Mouse (Mus musculus) left cerebral cortex, postnatal 10 days (tissue): ENCODE results near the gene Cp. TPM values are rescaled to one million over a fixed set of nuclear protein-coding genes. Genes with fewer than 3 reads are reported as not detected.
"Not testable (repeated sequence)": the region's sequence is repeated elsewhere in the genome, so short reads cannot be mapped to it uniquely, and the experiment has no call there.

Experiments
- DNase-seq, 2 experiments: peaks; one replicate each; pipeline ENCODE4 v3.0.0; 2021 to 2022; ENCODE audit warnings: low spot score in 2 of 2, mixed read lengths in 1 of 2; ENCODE audit errors: extremely low spot score in 1 of 2
- intact Hi-C: fragments of 180-260 bp; cut with DNase I; formaldehyde crosslinking; loops from one replicate; pipeline ENCODE4 v1.15.1; 2025
- total RNA-seq, 2 experiments: library from RNA; stranded (reverse); gene quantifications; 2 replicates each; pipeline ENCODE4 v1.2.3; 2021

Cp gene
- total RNA-seq, 2 experiments from 2014 or later, result 4.8 to 6.7 TPM

DNA sequence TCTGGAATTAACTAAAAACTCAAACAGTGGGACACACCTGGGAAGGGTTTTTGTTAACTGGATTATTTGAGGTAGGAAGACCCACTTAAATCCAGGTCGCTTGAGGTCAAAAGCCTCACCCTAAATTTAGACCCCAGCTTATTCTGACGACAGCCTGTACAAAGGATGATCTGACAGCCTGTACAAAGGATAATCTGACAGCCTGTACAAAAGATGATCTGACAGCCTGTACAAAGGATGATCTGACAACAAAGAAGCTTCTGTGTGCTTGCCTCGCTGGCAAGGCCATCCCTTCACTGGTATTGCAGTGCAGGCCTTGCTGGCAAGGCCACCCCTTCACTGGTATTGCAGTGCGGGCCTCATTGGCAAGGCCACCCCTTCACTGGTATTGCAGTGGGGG lies 44.0 kb downstream of the Cp start:
- DNase-seq, result no peak
- intact Hi-C loops, result no loop called here

DNA sequence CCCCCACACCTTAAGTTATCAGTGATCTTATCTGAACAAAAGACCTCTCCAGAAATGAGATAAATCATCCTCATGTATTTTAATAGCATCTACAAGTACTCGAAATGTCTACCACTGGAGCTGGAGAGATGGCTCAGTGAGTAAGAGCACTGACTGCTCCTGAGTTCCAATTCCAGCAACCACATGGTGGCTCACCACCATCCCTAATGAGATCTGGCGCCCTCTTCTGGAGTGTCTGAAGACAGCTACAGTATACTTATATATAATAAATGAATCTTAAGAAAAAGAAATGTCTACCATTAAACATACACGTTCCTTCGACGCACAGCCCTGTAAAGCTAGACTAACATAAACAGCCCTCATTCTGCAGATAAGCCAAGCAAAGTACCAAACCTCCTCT lies 45.9 kb downstream of the Cp start:
- intact Hi-C loops, result no loop called here

DNA sequence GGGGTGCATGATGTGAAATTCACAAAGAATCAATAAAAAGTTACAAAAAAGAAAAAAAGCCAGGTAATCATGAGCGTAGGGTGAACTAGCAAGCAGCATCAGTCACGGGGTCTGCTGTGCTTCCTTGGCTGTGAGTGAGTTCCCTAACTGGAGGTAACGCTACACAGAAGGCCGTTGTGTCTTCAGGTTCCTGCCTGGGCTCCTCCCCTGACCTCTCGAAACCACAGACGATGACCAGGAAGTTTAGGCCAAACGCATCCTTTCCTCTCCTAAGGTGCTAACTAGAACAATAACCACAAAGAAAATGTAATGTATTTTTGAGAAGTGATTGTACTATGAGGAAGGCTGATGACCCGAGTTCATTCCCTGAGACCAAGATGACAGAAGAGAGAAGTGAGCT lies 47.6 kb downstream of the Cp start:
- DNase-seq, result no peak
- intact Hi-C loops, result no loop called here

More for the DNA sequence above, 45.9 kb downstream of the Cp start:
- no peak for DNase-seq

DNA sequence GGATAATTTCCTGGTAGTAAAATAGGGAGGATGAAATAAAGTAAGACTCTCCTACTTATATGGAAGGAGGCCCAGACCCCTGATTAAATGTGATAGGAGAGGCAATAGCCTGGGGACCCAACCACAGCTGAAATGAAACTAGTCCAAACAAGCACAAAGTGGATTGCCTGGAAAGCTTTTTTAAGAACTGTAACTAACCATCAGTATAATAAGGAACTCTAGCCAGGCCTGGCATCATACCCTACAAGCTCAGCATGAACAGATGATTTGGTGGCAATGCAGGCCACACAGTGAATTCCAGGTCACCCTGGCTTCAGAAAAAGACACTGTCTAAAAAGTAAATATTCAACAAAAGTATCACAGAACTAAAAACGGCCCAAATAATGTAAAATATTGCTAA lies 48.8 kb downstream of the Cp start:
- DNase-seq, result no peak
- intact Hi-C loops, result no loop called here

DNA sequence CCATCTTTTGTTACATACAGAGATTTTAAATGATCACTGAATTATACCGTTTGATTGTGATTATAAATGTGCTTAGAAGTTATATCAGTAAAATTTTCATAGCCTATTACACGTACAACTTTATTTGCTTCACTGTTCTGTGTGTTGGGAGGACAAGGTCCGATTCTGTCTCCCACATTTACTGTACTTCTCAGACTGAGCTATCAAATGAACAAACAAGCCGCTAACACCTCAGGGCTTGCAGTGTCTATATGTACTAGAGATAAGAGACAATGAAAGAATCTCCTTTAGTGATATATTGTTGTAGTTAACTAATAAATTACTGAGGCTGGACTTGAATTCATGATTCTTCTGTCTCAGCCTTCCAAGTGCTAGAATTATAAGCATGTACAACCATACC lies 50.4 kb downstream of the Cp start:
- DNase-seq, result no peak
- intact Hi-C loops, result no loop called here

DNA sequence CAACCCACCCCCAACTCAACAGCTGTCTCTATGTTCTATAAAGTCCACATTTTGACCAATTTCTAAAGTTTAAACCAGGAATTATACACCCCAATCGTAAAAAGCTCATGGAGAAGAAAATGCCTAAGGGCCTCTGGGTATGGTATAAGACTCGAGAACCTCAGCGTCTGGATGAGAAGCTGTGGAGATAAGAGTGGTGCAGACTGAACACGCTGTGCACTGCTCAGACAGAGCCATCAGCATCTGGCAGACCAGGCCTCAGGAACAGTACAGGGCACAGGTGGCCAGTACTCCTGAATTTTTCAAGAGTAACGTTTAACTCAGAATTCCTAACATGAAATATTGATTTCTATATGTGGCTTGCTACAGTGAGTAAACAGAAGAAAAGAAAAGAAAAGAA lies 50.9 kb downstream of the Cp start:
- intact Hi-C loops, result no loop called here
- no peak for DNase-seq

DNA sequence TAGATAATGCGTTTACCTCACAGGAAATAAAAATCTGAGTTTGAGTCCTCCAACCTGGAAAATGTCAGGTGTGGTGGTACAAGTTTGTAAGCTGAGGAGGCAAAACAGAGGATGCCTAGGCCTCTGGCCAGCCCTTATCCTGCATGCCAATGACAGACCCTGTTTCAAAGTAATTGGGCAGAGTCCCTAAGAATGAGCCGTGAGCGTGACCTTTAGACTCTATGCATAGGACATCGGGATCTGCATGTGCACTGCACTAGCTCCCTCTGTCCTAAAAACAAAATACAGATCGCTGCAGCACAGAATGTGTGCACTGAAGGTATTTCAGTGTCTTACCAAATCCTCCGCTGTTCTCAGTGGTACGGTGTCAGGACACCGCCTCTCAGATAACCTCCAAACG lies 53.6 kb downstream of the Cp start:
- DNase-seq, result no peak
- intact Hi-C loops, result no loop called here

DNA sequence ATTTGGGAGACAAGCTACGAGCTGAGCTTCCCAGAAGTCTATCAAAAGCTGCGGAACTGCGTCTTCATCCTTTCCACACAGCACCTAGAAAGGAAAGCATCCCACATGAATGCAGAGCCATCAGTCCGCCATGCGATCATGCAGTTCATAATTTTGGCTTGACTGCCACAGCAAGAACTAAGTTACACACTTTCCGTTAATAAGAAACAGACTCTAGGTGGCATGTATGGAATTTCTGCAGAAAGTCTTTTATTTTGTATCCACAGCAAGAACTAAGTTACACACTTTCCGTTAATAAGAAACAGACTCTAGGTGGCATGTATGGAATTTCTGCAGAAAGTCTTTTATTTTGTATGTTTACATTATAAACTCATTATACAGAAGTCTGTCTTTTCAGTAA lies 54.1 kb downstream of the Cp start:
- intact Hi-C loops, result not testable (repeated sequence)

DNA sequence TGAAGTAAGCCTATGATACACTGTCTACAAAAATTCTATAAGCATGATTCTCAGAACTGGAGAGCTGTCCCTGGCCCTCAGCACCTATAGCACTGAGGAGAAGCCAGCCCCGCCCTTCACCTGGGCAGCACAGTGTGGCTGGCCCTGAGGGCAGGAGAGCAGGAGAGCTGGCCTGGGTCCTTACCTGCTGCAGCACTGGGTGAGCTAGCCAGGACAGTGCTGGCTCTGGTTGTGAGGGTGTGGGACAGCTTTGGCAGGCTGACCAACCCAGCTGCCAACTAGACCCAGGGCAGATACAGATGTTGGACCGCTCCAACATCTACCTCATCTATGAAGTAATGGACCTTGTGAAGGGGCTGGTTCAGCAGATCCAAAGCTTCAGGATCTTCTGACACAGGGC lies 57.6 kb downstream of the Cp start:
- no peak for DNase-seq
- intact Hi-C loops, result no loop called here

More for the DNA sequence above, 54.1 kb downstream of the Cp start:
- DNase-seq, result not testable (repeated sequence)

DNA sequence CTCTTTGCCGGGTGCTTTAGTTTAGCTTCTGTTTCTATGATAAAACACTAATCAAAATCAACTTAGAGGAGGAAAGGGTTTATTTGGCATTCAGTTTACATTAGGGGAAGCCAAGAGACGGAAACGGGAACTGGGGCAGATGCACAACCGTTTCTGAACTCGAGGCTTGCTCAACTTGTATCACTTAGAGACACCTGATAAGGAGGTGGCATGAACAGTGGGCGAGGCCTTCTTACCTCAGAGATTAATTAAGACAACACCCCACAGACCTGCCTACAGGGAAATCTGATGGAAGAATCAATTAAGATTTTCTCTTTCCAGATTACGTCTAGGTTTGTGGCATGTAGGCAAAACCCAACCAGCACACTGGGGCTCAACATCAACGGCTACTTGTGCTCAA lies 61.2 kb downstream of the Cp start:
- intact Hi-C loops, result no loop called here
- DNase-seq, result no peak

DNA sequence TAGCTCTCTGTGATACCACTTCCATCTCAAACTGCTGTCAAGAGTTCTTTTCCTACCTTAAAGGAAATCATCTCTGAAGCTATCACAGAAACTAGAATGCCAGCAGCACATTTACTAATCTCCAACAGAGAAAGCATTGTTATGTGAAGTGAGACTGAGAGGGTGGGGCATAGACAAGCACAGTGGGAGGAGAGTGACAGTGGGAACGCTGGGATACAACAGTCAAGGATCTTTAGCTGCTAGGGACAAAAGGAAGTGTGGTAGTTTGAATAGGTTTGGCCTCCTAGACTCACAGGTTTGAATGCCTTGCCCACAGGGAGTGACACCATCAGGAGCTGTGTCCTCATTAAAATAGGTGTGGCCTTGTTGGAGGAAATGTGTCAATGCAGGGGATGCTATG lies 67.0 kb downstream of the Cp start:
- DNase-seq, result no peak
- intact Hi-C loops, result no loop called here

DNA sequence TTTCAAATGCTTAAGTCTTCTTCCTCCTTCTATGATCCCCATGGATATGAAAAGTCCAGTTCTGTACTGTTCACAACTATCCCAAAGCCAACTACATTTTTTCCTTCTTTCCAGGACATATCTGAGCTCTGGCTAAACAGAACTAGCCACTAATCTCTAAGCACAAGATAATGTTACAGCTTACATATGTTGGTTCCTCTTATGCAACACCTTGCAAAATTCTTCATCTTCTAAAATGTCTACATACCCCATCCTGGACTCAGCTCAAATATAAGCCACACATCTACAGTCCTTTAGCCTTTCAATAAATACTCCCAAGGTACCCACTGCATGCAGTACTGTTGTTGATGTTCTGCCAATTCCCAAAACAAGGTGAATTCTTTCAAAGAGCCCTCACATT lies 69.6 kb downstream of the Cp start:
- intact Hi-C loops, result no loop called here
- no peak for DNase-seq

DNA sequence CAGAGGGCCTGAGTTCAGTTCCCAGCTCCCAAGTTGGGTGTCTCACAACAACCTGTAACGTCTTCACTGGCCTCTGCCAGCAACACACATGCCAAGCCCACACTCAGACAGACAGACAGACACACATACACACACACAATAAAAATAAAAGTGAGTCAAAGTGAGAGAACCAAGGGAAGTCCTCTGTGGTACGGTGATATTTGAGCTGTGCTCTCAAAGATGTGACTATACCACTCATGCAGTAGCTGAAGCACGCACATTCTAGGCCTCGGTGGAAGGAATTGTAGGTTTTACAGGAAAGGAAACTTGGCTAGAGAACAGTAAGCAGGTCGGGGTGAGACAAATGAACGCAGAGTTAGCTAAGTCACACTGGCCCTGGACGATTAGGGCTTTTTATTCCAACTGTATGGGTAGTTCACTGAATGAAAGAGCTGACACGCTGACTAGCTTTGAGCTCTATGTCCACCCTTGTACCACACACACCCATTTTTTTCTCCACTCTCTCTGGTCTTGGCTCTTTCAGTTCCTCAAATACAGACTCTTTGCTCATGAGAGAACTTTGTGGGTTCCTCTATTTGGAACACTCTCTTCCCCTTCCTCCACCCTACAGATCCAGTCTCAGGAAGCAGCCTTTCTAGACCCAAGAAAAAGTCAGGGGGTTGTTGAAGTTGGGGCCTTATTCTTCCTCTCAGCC lies 70.3 kb downstream of the Cp start:
- DNase-seq, result peak in 1 of 2 experiments; percentile 14
- intact Hi-C loops, result no loop called here

DNA sequence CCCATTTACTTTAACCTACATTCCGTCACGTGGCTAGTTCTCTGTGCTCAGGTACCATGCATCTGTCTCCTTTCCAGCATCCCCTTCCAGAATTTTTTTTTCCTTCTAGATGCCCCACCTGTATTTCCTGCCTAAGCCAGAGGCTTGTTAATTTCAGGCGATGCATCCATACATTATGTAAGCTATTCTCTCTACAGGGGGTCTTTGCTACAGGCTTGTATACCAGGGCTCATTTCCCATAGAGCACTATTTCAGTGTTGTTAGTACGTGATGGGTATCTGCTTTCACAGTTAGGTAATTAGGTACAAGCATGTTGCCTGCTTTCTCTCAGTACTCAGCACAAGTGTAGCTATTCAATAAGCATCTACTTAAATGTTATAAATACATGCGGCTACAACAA lies 70.9 kb downstream of the Cp start:
- intact Hi-C loops, result no loop called here
- DNase-seq, result no peak

DNA sequence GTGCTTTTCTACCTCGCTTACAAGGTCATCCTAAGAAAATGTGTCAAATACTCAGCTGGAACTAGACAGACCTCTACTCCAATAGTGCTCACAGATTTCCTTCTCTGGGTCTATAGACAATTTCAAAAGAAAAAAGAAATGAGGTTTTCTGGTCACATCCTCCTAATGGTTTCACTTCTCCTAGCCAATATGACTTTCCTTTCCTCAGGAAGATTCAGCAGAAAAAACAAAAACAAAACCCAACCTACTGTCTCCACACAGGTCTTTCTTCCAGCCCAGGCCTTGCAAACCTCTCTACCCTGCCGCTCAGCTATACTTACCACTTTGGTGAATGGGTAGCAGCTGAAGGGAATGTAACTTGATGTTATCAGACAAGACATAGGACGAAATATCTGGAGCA lies 71.8 kb downstream of the Cp start:
- DNase-seq, result no peak
- intact Hi-C loops, result no loop called here

DNA sequence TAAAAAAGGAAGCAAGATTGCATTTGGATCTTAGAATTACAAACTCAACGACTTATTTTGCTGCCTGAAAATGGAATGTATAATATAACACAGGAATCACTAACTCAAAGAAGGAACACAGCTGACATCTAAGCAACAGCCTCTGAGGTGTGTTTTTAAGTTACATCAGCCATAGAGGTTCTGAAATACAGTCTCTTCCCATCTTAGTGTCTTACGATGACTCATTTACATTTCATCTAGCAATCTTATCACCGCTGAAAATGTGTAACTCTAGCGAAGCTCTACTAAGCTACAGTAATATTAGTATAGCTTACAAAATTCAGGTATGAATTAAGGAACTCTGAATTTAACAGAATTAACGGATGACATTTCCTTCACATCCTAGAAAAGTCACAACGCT lies 74.0 kb downstream of the Cp start:
- intact Hi-C loops, result no loop called here

DNA sequence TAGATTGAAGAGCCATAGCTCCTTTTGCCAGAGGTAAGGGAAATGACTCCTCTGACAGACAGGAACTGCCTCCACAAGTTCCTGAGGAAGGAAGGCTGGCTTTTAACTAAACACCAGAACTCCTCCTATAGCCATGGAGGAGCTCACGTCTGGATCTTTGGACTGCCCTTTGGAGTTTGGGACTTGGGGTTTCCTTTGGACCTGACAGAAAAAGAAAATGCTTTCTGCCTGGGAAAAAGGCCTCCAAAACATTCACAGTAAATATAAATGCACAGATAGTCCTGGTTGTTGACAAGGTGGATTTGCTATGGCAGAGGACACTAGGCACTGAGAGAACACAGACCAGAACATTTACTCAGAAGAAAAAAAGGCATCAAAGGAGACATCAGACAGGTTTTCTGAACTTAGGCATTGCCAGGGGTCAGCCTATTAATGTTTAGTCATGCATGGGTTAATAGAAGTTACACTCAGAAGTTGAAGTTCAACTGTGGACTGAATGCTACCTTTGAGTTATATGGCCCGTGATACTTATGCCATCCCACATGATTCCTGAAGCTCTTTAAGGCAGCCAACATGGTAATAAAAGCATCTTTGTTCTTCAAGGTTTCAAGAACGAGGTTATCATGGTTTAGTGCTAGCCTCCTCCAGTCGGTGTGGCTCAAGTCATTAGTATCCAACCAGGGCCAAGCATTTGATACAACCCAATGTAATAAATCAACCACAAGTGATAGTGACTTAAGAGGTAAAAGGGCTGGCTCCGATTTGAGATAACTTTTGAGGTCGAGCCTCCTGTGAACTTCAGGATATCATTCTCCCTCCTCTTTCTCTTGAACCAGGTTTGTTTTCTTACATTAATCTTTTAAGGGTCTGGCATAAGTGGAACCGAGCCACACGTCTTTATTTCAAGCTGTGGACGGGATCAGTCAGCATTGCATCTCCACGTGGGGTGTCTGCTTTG lies 77.2 kb downstream of the Cp start:
- DNase-seq, result no peak
- intact Hi-C loops, result no loop called here

More for the DNA sequence above, 74.0 kb downstream of the Cp start:
- DNase-seq, result no peak

DNA sequence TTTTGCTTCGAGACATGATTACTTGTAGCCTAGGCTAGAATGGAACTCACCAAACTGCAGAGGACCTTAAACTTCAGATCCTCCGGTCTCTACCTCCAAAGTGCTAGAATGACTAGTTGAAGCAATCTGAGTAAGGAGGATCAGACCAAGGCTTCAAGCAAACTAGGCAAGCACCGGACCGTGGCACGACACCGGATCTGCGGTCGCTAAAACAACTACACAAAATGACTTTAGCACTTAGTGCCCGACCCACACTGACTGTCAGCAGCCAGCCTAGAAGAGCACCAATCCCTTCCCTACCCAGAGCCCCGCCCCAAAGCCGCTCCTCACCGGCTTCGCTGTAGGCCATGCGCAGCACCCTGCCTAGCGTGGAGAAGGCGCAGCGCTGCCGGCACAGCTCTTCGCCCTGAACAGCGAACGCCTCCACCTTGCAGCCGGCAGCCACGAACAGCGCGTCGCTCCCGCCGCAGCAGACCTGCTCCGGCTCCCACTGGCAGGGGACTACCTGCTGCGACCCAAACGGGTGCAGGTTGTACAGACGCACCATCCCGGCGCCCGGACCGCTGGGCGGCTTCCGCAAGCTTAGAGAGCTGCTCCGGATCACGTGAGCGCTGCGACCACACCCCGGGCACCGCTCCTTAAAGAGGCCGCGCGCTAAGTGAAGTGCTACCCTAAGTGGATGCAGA lies 78.0 kb downstream of the Cp start, which contains the start of gene Hps3:
Gene Hps3, minus strand, starts transcription at position 597 of the 686 bp plus-strand sequence.
- intact Hi-C loops, result no loop called here
- DNase-seq, result peak; percentile 79 to 91

DNA sequence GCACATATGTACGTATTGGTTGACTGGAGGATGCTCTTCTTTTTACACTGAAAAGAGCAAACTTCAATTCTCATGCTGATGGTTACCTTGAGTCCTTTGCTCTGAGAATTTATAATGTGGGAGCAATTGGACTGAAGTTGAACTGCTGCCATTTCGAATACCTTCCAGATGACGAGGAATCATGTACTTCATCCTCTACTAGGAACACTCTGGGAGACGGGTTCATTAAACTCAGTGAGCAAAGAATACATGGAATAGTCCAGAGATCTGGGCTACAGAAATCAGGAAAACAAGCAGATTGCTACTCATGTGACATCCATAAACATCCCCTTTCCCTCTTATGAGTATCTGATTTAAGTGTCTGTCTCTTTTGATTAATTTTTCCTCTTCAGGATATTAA lies 79.2 kb downstream of the Cp start:
- no peak for DNase-seq
- intact Hi-C loops, result no loop called here

DNA sequence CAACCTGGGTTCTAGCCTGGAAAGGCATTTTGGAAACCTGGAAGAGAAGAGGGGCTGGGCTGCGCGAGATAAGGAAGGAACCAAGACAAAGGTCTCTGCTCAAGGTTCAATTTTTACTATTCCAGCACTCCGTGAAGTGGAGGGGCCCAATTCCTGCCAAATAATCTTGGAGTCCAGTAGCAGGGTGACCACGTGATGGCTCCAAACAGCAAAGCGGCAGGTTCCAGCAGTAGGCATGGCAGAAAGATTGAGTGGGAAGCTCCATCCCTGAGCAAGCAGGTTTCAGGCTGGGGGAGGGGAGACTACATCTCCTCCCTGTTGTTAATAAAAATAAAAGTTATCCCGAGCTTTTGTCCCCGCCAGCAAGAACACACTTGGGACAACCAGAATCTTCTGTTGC lies 84.6 kb downstream of the Cp start:
- DNase-seq, intact Hi-C loops: not testable (repeated sequence)
